Mouse (Mus musculus) cortical plate, adult 2 months (tissue): ENCODE results near the gene 0610009B22Rik.

Experiments
- CTCF ChIP-seq: fragments of 200-500 bp; IDR thresholded peaks from 2 replicates; pipeline ENCODE4 v1.5.1; 2011; ENCODE audit warnings: mild to moderate bottlenecking, control low read depth, low read length; ENCODE audit not compliant: insufficient read depth; ENCODE audit errors: extremely low read depth
- POLR2A ChIP-seq: fragments of 200-500 bp; IDR thresholded peaks from 2 replicates; pipeline ENCODE4 v1.6.1; 2011; ENCODE audit warnings: mild to moderate bottlenecking, low read length, control low read depth; ENCODE audit not compliant: insufficient read depth; ENCODE audit errors: extremely low read depth

GRCm38 (mm10) chr11:51679466-51679865 lies 9.2 kb downstream of the 0610009B22Rik start:
- no peak for TF ChIP-seq POLR2A
- TF ChIP-seq CTCF, result no peak
